Mouse (Mus musculus) c-Kit-positive CD71-positive TER-119-negative erythroid progenitor cells, embryonic 14.5 days (primary cell): ENCODE results near the gene Adamts8.

Experiments
- DNase-seq: peaks from one replicate; pipeline ENCODE4 v3.0.0-alpha.2; 2013; ENCODE audit warnings: low read depth

Adamts8 gene

GRCm38 (mm10) chr9:30942512-30943313 lies at the start of gene Adamts8:
TSS of gene Adamts8 (plus strand) at chr9:30942562.
- DNase-seq = no peak

GRCm38 (mm10) chr9:30895618-30896017 lies 46.7 kb upstream of the Adamts8 start:
- DNase-seq = no peak

GRCm38 (mm10) chr9:30896752-30897151 lies 45.6 kb upstream of the Adamts8 start:
- DNase-seq = no peak

- DNase-seq = no peak
Observed at GRCm38 (mm10) chr9:30897169-30897568, 45.2 kb upstream of the Adamts8 start.

GRCm38 (mm10) chr9:30902152-30902551 lies 40.2 kb upstream of the Adamts8 start:
- DNase-seq = no peak

GRCm38 (mm10) chr9:30902641-30903040 lies 39.7 kb upstream of the Adamts8 start:
- no peak for DNase-seq

- DNase-seq = no peak
Observed at GRCm38 (mm10) chr9:30903266-30903665, 39.1 kb upstream of the Adamts8 start.

- no peak for DNase-seq
Observed at GRCm38 (mm10) chr9:30905861-30906260, 36.5 kb upstream of the Adamts8 start.

GRCm38 (mm10) chr9:30906426-30906825 lies 35.9 kb upstream of the Adamts8 start:
- DNase-seq = no peak

GRCm38 (mm10) chr9:30907677-30908295 lies 34.6 kb upstream of the Adamts8 start:
- no peak for DNase-seq

GRCm38 (mm10) chr9:30908296-30908690 lies 34.1 kb upstream of the Adamts8 start:
- no peak for DNase-seq

GRCm38 (mm10) chr9:30908973-30909372 lies 33.4 kb upstream of the Adamts8 start:
- DNase-seq = no peak

GRCm38 (mm10) chr9:30910491-30910890 lies 31.9 kb upstream of the Adamts8 start:
- no peak for DNase-seq

GRCm38 (mm10) chr9:30912161-30912560 lies 30.2 kb upstream of the Adamts8 start:
- DNase-seq = no peak

- no peak for DNase-seq
Observed at GRCm38 (mm10) chr9:30913429-30913828, 28.9 kb upstream of the Adamts8 start.

GRCm38 (mm10) chr9:30914241-30914640 lies 28.1 kb upstream of the Adamts8 start:
- no peak for DNase-seq

GRCm38 (mm10) chr9:30916266-30916968 lies 25.9 kb upstream of the Adamts8 start:
- DNase-seq = no peak

GRCm38 (mm10) chr9:30918466-30919356 lies 23.7 kb upstream of the Adamts8 start:
- DNase-seq = no peak

- DNase-seq = no peak
Observed at GRCm38 (mm10) chr9:30919686-30920085, 22.7 kb upstream of the Adamts8 start.

- no peak for DNase-seq
Observed at GRCm38 (mm10) chr9:30920736-30921135, 21.6 kb upstream of the Adamts8 start.

- no peak for DNase-seq
Observed at GRCm38 (mm10) chr9:30921261-30922103, 20.9 kb upstream of the Adamts8 start.
